Mouse (Mus musculus) forebrain, embryonic 10.5 days (tissue): ENCODE measurements around the gene Cfap99. TPM values are rescaled to one million over a fixed set of nuclear protein-coding genes. Genes with fewer than 3 reads are reported as not detected.

Experiments
- DNase-seq: peaks from one replicate; pipeline ENCODE4 v3.0.0-alpha.2; 2017; ENCODE audit warnings: low spot score; ENCODE audit errors: extremely low spot score
- H3K27ac ChIP-seq: fragments of 300-500 bp; sonication (generic); 2 replicates; pipeline ENCODE4 v1.5.1; 2016; ENCODE audit warnings: mild to moderate bottlenecking
- H3K27me3 ChIP-seq: fragments of 300-500 bp; sonication (generic); 2 replicates; pipeline ENCODE4 v1.6.1; 2016; ENCODE audit warnings: mild to moderate bottlenecking; ENCODE audit not compliant: poor library complexity, severe bottlenecking
- H3K36me3 ChIP-seq: fragments of 300-500 bp; sonication (generic); replicated peaks from 2 replicates; pipeline ENCODE4 v1.6.1; 2016; ENCODE audit warnings: mild to moderate bottlenecking, moderate library complexity
- H3K4me1 ChIP-seq: fragments of 300-500 bp; sonication (generic); 2 replicates; pipeline ENCODE4 v1.6.1; 2016
- H3K4me3 ChIP-seq: fragments of 300-500 bp; sonication (generic); 2 replicates; pipeline ENCODE4 v1.5.1; 2016; ENCODE audit warnings: mild to moderate bottlenecking, moderate library complexity
- H3K9me3 ChIP-seq: fragments of 300-500 bp; sonication (generic); 2 replicates; pipeline ENCODE4 v1.6.1; 2016; ENCODE audit warnings: mild to moderate bottlenecking, moderate library complexity
- WGBS: fragments of 180-500 bp; shearing (Covaris S2); methylation state at CpG from one replicate; pipeline ENCODE4 v1.1.7; 2016; 5-methylcytosine and 5-hydroxymethylcytosine counted together
- polyA plus RNA-seq: library from polyadenylated mRNA; unstranded; fragments of >200 nt; fragmentation: Nextera tagmentation; extraction: Ambion mirVana; gene quantifications from 2 replicates; pipeline ENCODE4 v1.2.1, GENCODE M21; 2016

Cfap99 gene
- not detected in 2 replicates for polyA plus RNA-seq

DNA sequence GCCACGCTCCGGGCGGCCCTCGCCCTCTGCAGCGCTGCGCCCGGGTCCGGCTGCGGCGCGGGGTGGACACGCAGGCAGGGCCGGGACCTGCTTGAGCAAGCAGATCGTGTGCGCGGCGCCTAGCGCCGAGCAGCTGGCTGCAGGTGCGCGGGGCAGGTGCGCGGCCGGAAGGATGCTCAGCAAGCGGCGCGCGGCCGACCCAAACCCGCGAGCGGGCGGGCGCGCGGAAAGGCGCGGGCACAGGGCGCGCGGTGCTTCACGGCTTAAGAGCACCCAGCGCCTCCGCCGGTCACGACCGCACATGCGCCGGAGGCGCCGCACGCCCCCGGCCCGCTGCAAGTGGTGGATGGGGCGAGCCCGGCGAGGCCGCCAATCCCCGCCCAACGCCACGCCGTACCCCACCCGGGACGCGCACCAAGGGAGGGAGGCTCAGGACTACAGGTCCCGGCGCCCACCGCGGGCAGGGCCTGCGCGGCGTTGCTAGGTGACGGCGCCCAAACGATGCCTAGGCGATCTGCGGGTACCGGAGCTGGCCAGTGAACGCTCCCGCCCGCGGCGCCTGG lies at the start of gene Cfap99, which contains the start of gene Zfyve28:
Gene Cfap99 (plus strand): TSS at position 447 of the 563 bp plus-strand sequence.
Gene Zfyve28 (minus strand): TSS at position 296 of the 563 bp plus-strand sequence.
- peaks cover 81% of the 10 kb centered on the region for H3K27me3 ChIP-seq

DNA sequence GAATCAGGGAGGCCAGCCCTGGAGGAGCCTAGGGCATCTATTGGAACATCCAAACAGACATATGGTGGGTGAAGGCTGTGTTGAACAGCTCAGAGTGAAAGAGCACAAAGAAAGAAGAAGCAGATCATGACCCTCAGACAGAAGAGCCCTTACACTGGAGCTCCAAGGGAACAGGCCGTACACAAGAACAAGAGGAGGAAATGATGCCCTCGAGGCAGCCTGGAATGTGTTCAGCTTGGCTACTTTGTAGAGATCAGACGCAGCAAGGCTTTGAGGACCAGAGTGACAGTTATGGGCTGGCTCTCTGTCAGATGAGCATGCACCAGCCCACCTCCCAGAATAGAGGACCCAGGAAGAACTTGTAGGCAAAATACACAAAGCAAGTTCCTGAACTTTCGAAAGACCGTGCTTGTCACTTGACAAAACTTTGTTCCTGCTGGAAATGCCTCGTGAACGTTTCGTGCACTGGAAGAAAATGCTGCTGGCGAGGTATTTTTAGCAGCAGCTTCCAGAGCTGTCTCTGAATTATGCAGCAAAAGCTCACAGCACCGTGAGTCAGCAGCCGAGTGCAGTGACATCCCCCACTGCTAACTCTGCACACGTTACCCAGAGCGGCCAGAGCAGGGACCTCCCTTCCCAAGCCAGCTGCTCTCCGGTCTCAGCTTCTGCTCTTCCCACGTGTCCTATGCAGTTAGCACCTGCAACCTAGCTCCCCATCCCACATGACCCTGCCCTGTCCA lies 46.0 kb upstream of the Cfap99 start:
- Histone ChIP-seq H3K4me3 (no peak overlapping the region), H3K9me3 (no peaks in the 10 kb centered on the region), H3K36me3 (no peaks in the 10 kb centered on the region), H3K27me3 (no peaks in the 10 kb centered on the region), H3K27ac (peak overlapping the region; percentile 20; the same call in 1 of the 2 replicates), H3K4me1 (peaks cover 14% of the 10 kb centered on the region)
- WGBS: 63% methylated on average over 15 of the region's 15 CpGs
- no peak for DNase-seq

More for the DNA sequence above, at the start of gene Cfap99, which contains the start of gene Zfyve28:
- no peaks in the 10 kb centered on the region for H3K36me3 ChIP-seq
- peaks cover 38% of the 10 kb centered on the region for H3K4me1 ChIP-seq
- WGBS: under 1% methylated on average over 83 of the region's 83 CpGs
- H3K4me3 ChIP-seq: peak within 1 kb of the TSS; percentile 75
- peak; percentile 84 for DNase-seq
- no peaks in the 10 kb centered on the region for H3K9me3 ChIP-seq
- peak within 1 kb of the TSS; percentile 67; the same call in 1 of the 2 replicates for H3K27ac ChIP-seq

DNA sequence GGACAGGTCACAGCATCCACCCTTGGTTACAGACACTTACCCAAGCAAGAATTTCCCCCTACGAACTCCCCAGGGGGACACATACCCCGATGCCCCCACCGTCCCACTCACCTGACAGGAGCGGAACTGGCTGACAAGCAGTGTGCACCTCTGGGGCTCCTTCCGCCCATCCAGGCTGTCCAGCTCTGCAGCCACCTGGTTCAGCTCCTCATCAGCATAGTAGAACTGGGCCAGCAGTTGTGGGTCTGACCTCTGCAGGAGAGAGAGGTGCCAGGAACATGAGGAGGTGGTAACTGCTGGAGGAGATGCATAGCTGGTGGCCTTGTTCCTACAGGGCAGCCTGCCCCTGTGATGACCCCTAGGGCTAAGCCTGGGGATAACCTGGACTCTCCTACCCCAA lies 45.3 kb upstream of the Cfap99 start:
- Histone ChIP-seq H3K27ac (0 out of 2 replicates have a peak overlapping the region, but pooled peaks have one; percentile 20), H3K27me3 (no peaks in the 10 kb centered on the region), H3K4me3 (no peak overlapping the region), H3K4me1 (peaks cover 14% of the 10 kb centered on the region), H3K36me3 (no peaks in the 10 kb centered on the region), H3K9me3 (no peaks in the 10 kb centered on the region)
- no peak for DNase-seq
- 88% methylated on average over 5 of the region's 5 CpGs for WGBS

DNA sequence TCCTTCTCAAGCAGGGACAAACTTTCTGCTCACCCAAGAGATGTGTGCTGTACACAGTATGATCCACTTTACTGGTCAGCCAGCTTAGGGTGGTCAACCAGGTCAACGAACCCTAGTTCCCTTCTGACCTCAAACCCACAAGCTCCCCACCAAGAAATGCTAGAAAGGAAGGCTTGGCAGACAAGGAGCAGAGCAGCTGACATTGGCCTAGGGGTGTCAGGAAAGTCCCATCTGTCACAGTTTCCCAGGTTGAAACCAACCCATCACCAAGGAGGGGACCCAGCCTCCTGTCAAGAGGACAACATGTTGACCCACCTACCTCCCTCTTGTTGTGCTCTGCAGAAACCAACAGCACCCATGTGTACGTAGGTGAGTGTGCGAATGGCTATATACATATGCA lies 42.0 kb upstream of the Cfap99 start:
- Histone ChIP-seq H3K4me3 (no peak overlapping the region), H3K27ac (no peak overlapping the region), H3K9me3 (no peaks in the 10 kb centered on the region), H3K36me3 (no peaks in the 10 kb centered on the region), H3K27me3 (no peaks in the 10 kb centered on the region), H3K4me1 (peaks cover 34% of the 10 kb centered on the region)
- no peak for DNase-seq
- WGBS: 92% methylated on average over 3 of the region's 3 CpGs

DNA sequence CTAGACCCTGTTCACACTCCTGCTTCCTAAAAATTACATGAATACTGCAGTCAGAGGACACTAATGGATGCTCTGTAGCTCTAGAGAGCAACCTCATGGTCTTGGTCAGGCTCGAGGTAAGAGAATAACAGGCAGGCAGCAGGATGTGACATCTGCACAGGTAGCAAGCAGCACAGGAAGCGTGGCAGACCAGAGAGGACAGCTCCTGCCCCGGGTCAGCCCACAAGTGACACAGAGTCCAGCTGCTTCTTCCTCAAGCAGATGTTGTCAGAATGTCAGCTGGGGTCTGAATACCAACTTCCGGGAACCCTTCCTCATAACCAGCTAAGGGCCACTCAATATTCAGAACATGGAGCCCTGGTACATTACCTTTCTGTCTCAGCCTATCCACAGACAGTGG lies 39.3 kb upstream of the Cfap99 start:
- H3K4me1 ChIP-seq: peaks cover 41% of the 10 kb centered on the region
- WGBS: 85% methylated on average over 4 of the region's 4 CpGs
- H3K9me3 ChIP-seq: no peaks in the 10 kb centered on the region
- H3K27ac ChIP-seq: no peak overlapping the region
- no peaks in the 10 kb centered on the region for H3K36me3 ChIP-seq
- H3K27me3 ChIP-seq: no peaks in the 10 kb centered on the region
- H3K4me3 ChIP-seq: no peak overlapping the region
- no peak for DNase-seq

DNA sequence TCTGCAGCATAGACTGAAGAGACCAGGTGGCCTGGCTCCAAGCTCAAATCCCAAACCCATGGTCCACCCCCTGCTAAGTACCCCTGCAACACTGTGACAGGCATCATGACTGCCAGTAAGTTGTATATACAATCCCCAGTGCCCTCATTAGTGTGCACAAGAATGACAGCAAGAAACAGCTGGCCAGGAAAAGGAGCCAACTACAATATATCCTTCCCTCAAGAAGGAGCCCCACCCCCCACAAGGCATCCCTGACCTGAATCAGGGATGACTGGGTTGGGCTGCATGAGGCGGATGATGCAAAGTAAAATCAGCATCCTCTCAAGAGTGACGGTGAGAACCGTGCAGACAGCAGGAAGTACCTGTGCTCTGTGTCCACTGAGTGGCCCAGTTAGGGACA lies 38.3 kb upstream of the Cfap99 start:
- Histone ChIP-seq H3K27ac (no peak overlapping the region), H3K4me1 (peaks cover 44% of the 10 kb centered on the region), H3K9me3 (no peaks in the 10 kb centered on the region), H3K36me3 (no peaks in the 10 kb centered on the region), H3K27me3 (no peaks in the 10 kb centered on the region), H3K4me3 (no peak overlapping the region)
- no peak for DNase-seq
- 83% methylated on average over 3 of the region's 3 CpGs for WGBS

DNA sequence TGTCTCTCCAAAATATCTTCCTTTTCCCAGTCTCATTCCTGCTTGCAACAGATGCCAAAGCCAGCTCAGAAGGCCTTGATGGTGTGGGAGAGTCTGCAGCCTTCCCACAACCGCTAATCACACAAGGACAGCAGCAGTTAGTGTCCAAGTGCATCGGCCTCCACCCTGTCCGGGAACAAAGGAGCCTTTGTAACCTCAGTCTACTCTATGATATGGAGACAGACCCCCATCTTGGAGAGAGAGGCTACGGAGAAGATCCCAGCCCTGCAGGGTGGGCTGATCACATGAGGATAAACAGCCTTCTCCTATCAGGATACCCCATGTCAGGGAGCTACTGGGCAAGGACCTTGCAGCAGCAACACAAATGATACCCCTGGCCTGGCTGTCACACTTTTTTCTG lies 36.6 kb upstream of the Cfap99 start:
- WGBS: 63% methylated on average over 4 of the region's 4 CpGs
- H3K27ac ChIP-seq: peak overlapping the region; percentile 72; the same call in 1 of the 2 replicates

DNA sequence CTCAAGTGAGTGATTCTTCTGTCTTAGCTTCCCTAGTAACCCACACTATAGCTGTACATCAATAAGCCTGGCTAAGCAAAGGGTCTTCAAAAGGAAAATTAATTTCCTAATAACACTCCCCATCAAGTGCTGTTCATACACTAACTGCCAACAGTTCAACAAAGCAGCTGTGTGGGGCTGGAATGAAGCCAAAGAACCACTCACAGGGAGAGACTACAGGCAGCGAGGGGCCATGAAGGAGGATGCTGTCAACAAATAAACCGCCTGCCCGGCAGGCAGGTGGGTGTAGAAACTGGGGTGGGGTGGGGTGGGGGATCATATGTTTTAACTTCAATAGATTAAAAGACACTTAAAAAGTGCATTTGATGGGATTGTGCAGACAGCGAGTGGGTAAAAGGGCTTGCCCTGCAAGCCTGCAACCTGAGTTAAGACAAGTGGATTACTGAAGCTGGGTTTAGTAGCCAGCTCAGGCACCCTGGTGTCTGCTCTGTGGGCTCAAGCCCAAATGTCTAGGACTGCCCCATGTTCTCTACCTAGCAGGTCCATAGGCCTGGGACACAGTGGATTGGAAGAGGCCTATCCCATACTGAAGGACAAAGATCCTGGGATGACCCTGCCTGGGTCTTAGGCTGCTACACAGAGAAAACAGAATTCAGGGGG lies 36.0 kb upstream of the Cfap99 start:
- Histone ChIP-seq H3K4me1 (peaks cover 44% of the 10 kb centered on the region), H3K9me3 (no peaks in the 10 kb centered on the region), H3K36me3 (no peaks in the 10 kb centered on the region), H3K27me3 (no peaks in the 10 kb centered on the region), H3K4me3 (no peak overlapping the region), H3K27ac (0 out of 2 replicates have a peak overlapping the region, but pooled peaks have one; percentile 6)
- DNase-seq: no peak
- WGBS: 60% methylated on average over 4 of the region's 4 CpGs

More for the DNA sequence above, 36.6 kb upstream of the Cfap99 start:
- no peaks in the 10 kb centered on the region for H3K27me3 ChIP-seq
- no peak for DNase-seq
- no peak overlapping the region for H3K4me3 ChIP-seq
- H3K36me3 ChIP-seq: no peaks in the 10 kb centered on the region
- H3K4me1 ChIP-seq: peaks cover 44% of the 10 kb centered on the region
- no peaks in the 10 kb centered on the region for H3K9me3 ChIP-seq

DNA sequence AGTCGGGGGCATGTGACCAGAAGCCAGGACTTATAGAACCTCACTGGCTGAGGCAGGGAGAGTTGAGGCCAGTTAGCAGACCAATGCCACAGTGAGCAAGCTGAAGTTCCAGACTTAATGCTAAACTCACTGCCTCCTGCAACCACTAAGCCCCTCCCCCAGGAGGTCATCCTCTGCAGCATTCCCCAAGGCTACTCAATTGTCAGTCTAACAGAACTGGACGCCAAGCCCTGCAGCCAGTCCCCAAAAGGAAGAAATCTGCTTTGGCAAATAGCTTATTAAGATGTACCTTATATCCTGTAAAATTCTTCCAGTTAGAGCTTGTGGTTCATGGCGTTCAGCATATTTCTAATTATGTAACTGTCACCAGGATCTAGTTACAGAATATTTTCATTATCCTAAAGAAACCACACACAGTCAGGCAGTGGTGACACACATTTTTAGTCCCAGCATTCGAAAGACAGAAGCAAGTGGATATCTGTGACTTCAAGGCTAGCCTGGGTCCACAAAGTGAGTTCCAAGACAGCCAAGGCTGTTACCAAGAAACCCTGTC lies 35.4 kb upstream of the Cfap99 start:
- no peak for DNase-seq
- H3K27ac ChIP-seq: 0 out of 2 replicates have a peak overlapping the region, but pooled peaks have one; percentile 6
- WGBS: 59% methylated on average over 4 of the region's 4 CpGs

DNA sequence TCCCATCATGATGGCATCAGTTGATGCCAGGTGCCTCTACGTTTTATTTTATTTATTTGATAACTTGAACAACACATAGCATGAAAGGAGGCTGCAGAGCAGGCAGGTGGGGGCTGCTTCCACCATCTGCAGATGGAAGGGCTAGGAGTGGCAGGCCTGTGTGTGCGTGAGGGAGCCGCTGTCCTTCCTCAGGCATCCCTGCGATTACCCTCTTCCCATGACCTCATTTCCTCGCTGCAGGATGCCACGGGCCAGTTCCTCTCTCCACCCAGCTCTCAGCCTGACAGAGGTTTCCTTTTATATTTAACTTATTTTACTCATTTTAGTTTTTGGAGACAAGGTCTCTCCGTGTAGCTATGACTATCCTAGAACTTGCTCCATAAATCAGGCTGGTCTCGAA lies 34.1 kb upstream of the Cfap99 start:
- no peak overlapping the region for H3K27ac ChIP-seq
- H3K4me1 ChIP-seq: peaks cover 51% of the 10 kb centered on the region
- no peaks in the 10 kb centered on the region for H3K36me3 ChIP-seq
- no peaks in the 10 kb centered on the region for H3K27me3 ChIP-seq
- DNase-seq: no peak
- no peak overlapping the region for H3K4me3 ChIP-seq
- 81% methylated on average over 8 of the region's 8 CpGs for WGBS
- no peaks in the 10 kb centered on the region for H3K9me3 ChIP-seq

More for the DNA sequence above, 35.4 kb upstream of the Cfap99 start:
- Histone ChIP-seq H3K4me3 (no peak overlapping the region), H3K27me3 (no peaks in the 10 kb centered on the region), H3K4me1 (peaks cover 47% of the 10 kb centered on the region), H3K9me3 (no peaks in the 10 kb centered on the region), H3K36me3 (no peaks in the 10 kb centered on the region)

DNA sequence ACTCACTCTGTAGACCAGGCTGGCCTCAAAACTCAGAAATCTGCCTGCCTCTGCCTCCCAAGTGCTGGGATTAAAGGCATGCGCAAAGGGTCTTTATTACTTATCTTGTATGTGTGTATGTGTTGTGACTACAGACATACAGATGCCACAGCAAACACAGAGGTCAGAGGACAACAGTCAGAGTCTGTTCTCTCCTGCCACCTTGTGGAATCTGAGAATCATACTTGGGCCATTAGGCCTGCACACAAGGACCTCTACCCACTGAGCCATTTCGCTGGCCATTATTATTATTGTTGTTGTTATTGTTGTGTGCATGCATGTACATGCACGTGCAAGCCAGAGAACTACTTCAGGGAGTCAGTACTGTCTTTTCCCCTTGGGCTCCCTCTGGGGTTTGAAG lies 33.2 kb upstream of the Cfap99 start:
- 88% methylated on average over 3 of the region's 3 CpGs for WGBS
- no peak overlapping the region for H3K4me3 ChIP-seq

DNA sequence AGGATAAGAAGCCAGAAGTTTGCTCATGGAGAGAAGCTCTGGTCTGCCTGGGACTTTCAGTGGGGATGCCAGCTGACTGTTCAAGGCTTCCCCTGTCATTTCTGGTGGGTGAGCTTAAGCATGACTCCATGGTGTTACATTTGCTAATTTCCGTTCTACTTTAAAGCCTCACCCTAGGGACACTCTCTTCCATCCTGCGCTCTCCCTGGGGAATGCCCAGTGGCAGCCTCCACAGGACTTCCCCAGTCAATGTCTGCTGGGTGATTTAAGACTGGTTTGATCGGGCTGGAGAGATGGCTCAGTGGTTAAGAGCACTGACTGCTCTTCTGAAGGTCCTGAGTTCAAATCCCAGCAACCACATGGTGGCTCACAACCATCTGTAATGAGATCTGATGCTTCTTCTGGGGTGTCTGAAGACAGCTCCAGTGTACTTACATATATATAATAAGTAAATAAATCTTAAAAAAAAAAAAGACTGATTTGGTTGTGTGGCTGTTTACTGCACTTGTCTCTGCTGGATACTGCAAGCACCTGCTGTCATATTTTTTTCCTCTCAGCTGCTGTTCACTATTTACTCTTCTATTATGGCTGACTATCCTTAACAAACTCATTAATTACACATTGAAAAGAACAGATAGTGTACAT lies 29.1 kb upstream of the Cfap99 start:
- DNase-seq: no peak
- Histone ChIP-seq H3K27ac (0 out of 2 replicates have a peak overlapping the region, but pooled peaks have one; percentile 20), H3K4me1 (peaks cover 8% of the 10 kb centered on the region; the same call in 1 of the 2 replicates), H3K9me3 (no peaks in the 10 kb centered on the region), H3K4me3 (no peak overlapping the region), H3K27me3 (no peaks in the 10 kb centered on the region), H3K36me3 (no peaks in the 10 kb centered on the region)
- WGBS: 67% methylated on average over 3 of the region's 3 CpGs

More for the DNA sequence above, 33.2 kb upstream of the Cfap99 start:
- no peaks in the 10 kb centered on the region for H3K36me3 ChIP-seq
- peaks cover 44% of the 10 kb centered on the region for H3K4me1 ChIP-seq
- no peaks in the 10 kb centered on the region for H3K27me3 ChIP-seq
- no peaks in the 10 kb centered on the region for H3K9me3 ChIP-seq
- H3K27ac ChIP-seq: no peak overlapping the region
- no peak for DNase-seq
